ENCODE assay signal across 9 mouse cellular contexts in the genomic region with DNA sequence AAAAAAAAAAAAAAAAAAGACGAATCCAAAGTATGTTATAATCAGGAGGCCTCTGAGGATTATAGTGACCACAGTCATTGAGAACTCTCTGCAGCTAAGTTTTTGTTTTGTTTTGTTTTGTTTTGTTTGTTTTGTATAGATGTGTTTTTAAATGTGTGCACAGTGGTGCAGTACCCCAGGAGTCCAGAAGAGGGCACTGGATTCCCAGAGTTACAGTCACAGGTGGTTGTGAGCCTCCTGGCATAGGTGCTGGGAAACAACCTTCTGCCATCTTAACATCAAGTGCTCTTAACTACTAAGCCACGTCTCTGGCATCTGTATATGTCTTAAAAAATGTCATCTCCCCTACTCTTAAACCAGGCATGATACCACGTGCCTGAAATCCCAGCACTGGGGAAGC. TPM values are rescaled to one million over a fixed set of nuclear protein-coding genes. Genes with fewer than 3 reads are reported as not detected.
DNase-seq lines count a peak whose midpoint lies in the region; ATAC-seq lines count a peak whose summit lies in the region.
"Had no signal": no experiment of that assay in that cellular context is flagged by ENCODE, and none has a peak within 500 bp of the region (broad histone marks: within the 10 kb centered on the region; RNA-seq: fewer than 3 reads in every experiment).

No protein-coding gene starts in this region.

- WGBS in midbrain, embryonic 10.5 days = 48% methylated on average over 3 of the region's 3 CpGs
- 53% methylated on average over 3 of the region's 3 CpGs for WGBS in midbrain, embryonic 15.5 days
- WGBS in kidney, embryonic 16.5 days = 55% methylated on average over 3 of the region's 3 CpGs

- peaks cover 90% of the 10 kb centered on the region for H3K36me3 ChIP-seq in midbrain, embryonic 10.5 days
- H3K36me3 ChIP-seq in midbrain, embryonic 15.5 days (replicated peaks) = peaks cover 75% of the 10 kb centered on the region
- H3K36me3 ChIP-seq in kidney, embryonic 16.5 days (ENCODE audit: insufficient read depth, low read length) = peaks cover 43% of the 10 kb centered on the region

- no peaks in the 10 kb centered on the region for H3K4me1 ChIP-seq in midbrain, embryonic 10.5 days
- no peaks in the 10 kb centered on the region for H3K4me1 ChIP-seq in midbrain, embryonic 15.5 days
- H3K4me1 ChIP-seq in kidney, embryonic 16.5 days (ENCODE audit: insufficient read depth, low read length) = no peaks in the 10 kb centered on the region

- H3K27ac ChIP-seq in midbrain, embryonic 10.5 days (replicated peaks) = no peak overlapping the region
- no peak overlapping the region for H3K27ac ChIP-seq in midbrain, embryonic 15.5 days
- H3K27ac ChIP-seq in kidney, embryonic 16.5 days (ENCODE audit: low read length) = no peak overlapping the region

- peak; percentile 68 to 80 for DNase-seq in cerebellum, postnatal 14 days
- no peak for DNase-seq in cerebellum, adult 8-10 months
- DNase-seq in midbrain, embryonic 10.5 days (ENCODE audit: low spot score) = peak; percentile 37
- DNase-seq in cerebellum, postnatal 36 days = peak; percentile 63 to 66
- DNase-seq in natural killer cell, adult 2 months (ENCODE audit: low spot score in 2 of 2) = peak; percentile 34 to 53
- DNase-seq in left cerebral cortex, adult 8-10 months (ENCODE audit: low spot score in 2 of 2) = no peak

- no peaks in the 10 kb centered on the region for H3K9me3 ChIP-seq in midbrain, embryonic 10.5 days (replicated peaks)
- no peaks in the 10 kb centered on the region for H3K9me3 ChIP-seq in midbrain, embryonic 15.5 days
- H3K9me3 ChIP-seq in kidney, embryonic 16.5 days (ENCODE audit: low read length) = no peaks in the 10 kb centered on the region

- H3K4me2 ChIP-seq in midbrain, embryonic 15.5 days = no peak overlapping the region
- H3K4me2 ChIP-seq in kidney, embryonic 16.5 days (replicated peaks; ENCODE audit: low read depth, low read length) = no peak overlapping the region

- no peak for ATAC-seq in midbrain, embryonic 15.5 days (replicated peaks)
- ATAC-seq in kidney, embryonic 16.5 days (ENCODE audit: low FRiP score, low TSS enrichment) = no peak

- H3K4me3 ChIP-seq in midbrain, embryonic 10.5 days = no peak overlapping the region
- no peak overlapping the region for H3K4me3 ChIP-seq in midbrain, embryonic 15.5 days
- H3K4me3 ChIP-seq in kidney, embryonic 16.5 days (ENCODE audit: low read length) = no peak overlapping the region

- no peaks in the 10 kb centered on the region for H3K27me3 ChIP-seq in midbrain, embryonic 10.5 days (ENCODE audit: low read depth, poor library complexity, severe bottlenecking)
- H3K27me3 ChIP-seq in midbrain, embryonic 15.5 days (replicated peaks) = no peaks in the 10 kb centered on the region
- H3K27me3 ChIP-seq in kidney, embryonic 16.5 days (ENCODE audit: insufficient read depth, low read length) = no peaks in the 10 kb centered on the region

- no peak overlapping the region for H3K9ac ChIP-seq in midbrain, embryonic 15.5 days
- H3K9ac ChIP-seq in kidney, embryonic 16.5 days (replicated peaks; ENCODE audit: low read length) = no peak overlapping the region

RNA-seq across cellular contexts. Expression of gene Alkbh6, which starts 7.6 kb away (rescaled TPM):
- polyA plus RNA-seq in midbrain, embryonic 10.5 days (2016; fragmentation: Nextera tagmentation; extraction: Ambion mirVana) = 95.4 and 96.9 TPM in 2 replicates
- polyA plus RNA-seq in midbrain, embryonic 15.5 days (2015; fragmentation: Nextera tagmentation; extraction: Ambion mirVana) = 134 and 135 TPM in 2 replicates
- 10 to 100 TPM; 60.6 to 74.5 (median 62.8) TPM for total RNA-seq in left cerebral cortex, adult 8-10 months (2022)
- 106 and 107 TPM in 2 replicates for polyA plus RNA-seq in kidney, embryonic 16.5 days (2015; fragmentation: Nextera tagmentation; extraction: Ambion mirVana)

RNA-seq across cellular contexts. Expression of gene Clip3, which starts 9.4 kb away (rescaled TPM):
- 54.9 and 76.3 TPM in 2 replicates for polyA plus RNA-seq in midbrain, embryonic 10.5 days (2016; fragmentation: Nextera tagmentation; extraction: Ambion mirVana)
- polyA plus RNA-seq in midbrain, embryonic 15.5 days (2015; fragmentation: Nextera tagmentation; extraction: Ambion mirVana) = 106 and 110 TPM in 2 replicates
- 100 to 1,000 TPM; 377 to 471 (median 424) TPM for total RNA-seq in left cerebral cortex, adult 8-10 months (2022)
- polyA plus RNA-seq in kidney, embryonic 16.5 days (2015; fragmentation: Nextera tagmentation; extraction: Ambion mirVana) = 27.2 and 45.3 TPM in 2 replicates

RNA-seq across cellular contexts. Expression of gene Syne4, which starts 13.7 kb away (rescaled TPM):
- 13.7 and 14.8 TPM in 2 replicates for polyA plus RNA-seq in midbrain, embryonic 10.5 days (2016; fragmentation: Nextera tagmentation; extraction: Ambion mirVana)
- polyA plus RNA-seq in midbrain, embryonic 15.5 days (2015; fragmentation: Nextera tagmentation; extraction: Ambion mirVana) = 16.6 and 17.5 TPM in 2 replicates
- 10 to 100 TPM in 1 of 4 experiments, 1 to 10 TPM in 3; 7.4 to 10.5 (median 8.8) TPM for total RNA-seq in left cerebral cortex, adult 8-10 months (2022)
- polyA plus RNA-seq in kidney, embryonic 16.5 days (2015; fragmentation: Nextera tagmentation; extraction: Ambion mirVana) = 129 and 136 TPM in 2 replicates

RNA-seq across cellular contexts. Expression of gene E130208F15Rik, which starts 20.6 kb away (rescaled TPM):
- polyA plus RNA-seq in midbrain, embryonic 10.5 days (2016; fragmentation: Nextera tagmentation; extraction: Ambion mirVana) = 2.6 and 4.6 TPM in 2 replicates
- polyA plus RNA-seq in midbrain, embryonic 15.5 days (2015; fragmentation: Nextera tagmentation; extraction: Ambion mirVana) = 0.23 and 2.0 TPM in 2 replicates
- under 1 TPM in 3 of 4 experiments, not detected in 1; 0.34 to 0.87 (median 0.48) TPM for total RNA-seq in left cerebral cortex, adult 8-10 months (2022)
- 2.3 and 3.7 TPM in 2 replicates for polyA plus RNA-seq in kidney, embryonic 16.5 days (2015; fragmentation: Nextera tagmentation; extraction: Ambion mirVana)
- polyA plus RNA-seq: heart, embryonic 14.5 days had no signal

RNA-seq across cellular contexts. Expression of gene Wdr62, which starts 20.7 kb away (rescaled TPM):
- 18.0 and 21.6 TPM in 2 replicates for polyA plus RNA-seq in midbrain, embryonic 10.5 days (2016; fragmentation: Nextera tagmentation; extraction: Ambion mirVana)
- 3.6 and 3.8 TPM in 2 replicates for polyA plus RNA-seq in midbrain, embryonic 15.5 days (2015; fragmentation: Nextera tagmentation; extraction: Ambion mirVana)
- 1 to 10 TPM; 1.4 to 2.9 (median 1.8) TPM for total RNA-seq in left cerebral cortex, adult 8-10 months (2022)
- polyA plus RNA-seq in kidney, embryonic 16.5 days (2015; fragmentation: Nextera tagmentation; extraction: Ambion mirVana) = 9.7 and 10.8 TPM in 2 replicates

Comparison
In these comparisons a context has a peak if more than half of its experiments do, and no peak if none do; other contexts are left out.
1. DNase-seq: peak in cerebellum, postnatal 14 days (2 of 2), midbrain, embryonic 10.5 days (single experiment), cerebellum, postnatal 36 days (2 of 2) and natural killer cell, adult 2 months (2 of 2); none in cerebellum, adult 8-10 months (single experiment) and left cerebral cortex, adult 8-10 months (0 of 2).